Mouse (Mus musculus) limb, embryonic 10.5 days (tissue): ENCODE measurements around the gene Fam69a. TPM values are rescaled to one million over a fixed set of nuclear protein-coding genes. Genes with fewer than 3 reads are reported as not detected.
"Not testable (repeated sequence)": the region's sequence is repeated elsewhere in the genome, so short reads cannot be mapped to it uniquely, and the experiment has no call there.

Source experiments
- DNase-seq: peaks from one replicate; pipeline ENCODE4 v3.0.0-alpha.2; 2017; ENCODE audit warnings: low spot score
- H3K27ac ChIP-seq: fragments of 300-500 bp; sonication (generic); 2 replicates; pipeline ENCODE4 v1.5.1; 2016; ENCODE audit warnings: mild to moderate bottlenecking
- H3K27me3 ChIP-seq: fragments of 300-500 bp; sonication (generic); 2 replicates; pipeline ENCODE4 v1.6.1; 2016; ENCODE audit warnings: low read depth, mild to moderate bottlenecking; ENCODE audit not compliant: poor library complexity, severe bottlenecking
- H3K36me3 ChIP-seq: fragments of 300-500 bp; sonication (generic); 2 replicates; pipeline ENCODE4 v1.6.1; 2016; ENCODE audit warnings: mild to moderate bottlenecking, moderate library complexity
- H3K4me1 ChIP-seq: fragments of 300-500 bp; sonication (generic); 2 replicates; pipeline ENCODE4 v1.6.1; 2016
- H3K4me3 ChIP-seq: fragments of 300-500 bp; sonication (generic); 2 replicates; pipeline ENCODE4 v1.5.1; 2016; ENCODE audit warnings: mild to moderate bottlenecking, moderate library complexity
- H3K9me3 ChIP-seq: fragments of 300-500 bp; sonication (generic); replicated peaks from 2 replicates; pipeline ENCODE4 v1.6.1; 2016; ENCODE audit warnings: mild to moderate bottlenecking
- WGBS: fragments of 180-500 bp; shearing (Covaris S2); methylation state at CpG from one replicate; pipeline ENCODE4 v1.1.7; 2016; 5-methylcytosine and 5-hydroxymethylcytosine counted together
- polyA plus RNA-seq: library from polyadenylated mRNA; unstranded; fragments of >200 nt; fragmentation: Nextera tagmentation; extraction: Ambion mirVana; gene quantifications from 2 replicates; pipeline ENCODE4 v1.2.1, GENCODE M21; 2016

Gene Fam69a
- polyA plus RNA-seq, 1 experiment from 2014 or later = 15.8 TPM

GRCm38 (mm10) chr5:107904325-107904724, 82.6 kb downstream of the Fam69a start:
- WGBS = 85% methylated on average over 3 of the region's 3 CpGs

GRCm38 (mm10) chr5:107901014-107901615, 85.8 kb downstream of the Fam69a start:
- Histone ChIP-seq H3K27me3 (no peaks in the 10 kb centered on the region), H3K9me3 (no peaks in the 10 kb centered on the region), H3K4me3 (peak overlapping the region; percentile 100), H3K36me3 (peaks cover 42% of the 10 kb centered on the region), H3K4me1 (peaks cover 6% of the 10 kb centered on the region), H3K27ac (peak overlapping the region; percentile 99)
- WGBS = under 1% methylated on average over 23 of the region's 23 CpGs
- DNase-seq = no peak

More at GRCm38 (mm10) chr5:107904325-107904724, 82.6 kb downstream of the Fam69a start:
- peaks cover 74% of the 10 kb centered on the region for H3K36me3 ChIP-seq
- peaks cover 6% of the 10 kb centered on the region for H3K4me1 ChIP-seq
- no peak overlapping the region for H3K27ac ChIP-seq
- no peaks in the 10 kb centered on the region for H3K27me3 ChIP-seq
- H3K4me3 ChIP-seq = no peak overlapping the region
- no peaks in the 10 kb centered on the region for H3K9me3 ChIP-seq
- no peak for DNase-seq

DNA sequence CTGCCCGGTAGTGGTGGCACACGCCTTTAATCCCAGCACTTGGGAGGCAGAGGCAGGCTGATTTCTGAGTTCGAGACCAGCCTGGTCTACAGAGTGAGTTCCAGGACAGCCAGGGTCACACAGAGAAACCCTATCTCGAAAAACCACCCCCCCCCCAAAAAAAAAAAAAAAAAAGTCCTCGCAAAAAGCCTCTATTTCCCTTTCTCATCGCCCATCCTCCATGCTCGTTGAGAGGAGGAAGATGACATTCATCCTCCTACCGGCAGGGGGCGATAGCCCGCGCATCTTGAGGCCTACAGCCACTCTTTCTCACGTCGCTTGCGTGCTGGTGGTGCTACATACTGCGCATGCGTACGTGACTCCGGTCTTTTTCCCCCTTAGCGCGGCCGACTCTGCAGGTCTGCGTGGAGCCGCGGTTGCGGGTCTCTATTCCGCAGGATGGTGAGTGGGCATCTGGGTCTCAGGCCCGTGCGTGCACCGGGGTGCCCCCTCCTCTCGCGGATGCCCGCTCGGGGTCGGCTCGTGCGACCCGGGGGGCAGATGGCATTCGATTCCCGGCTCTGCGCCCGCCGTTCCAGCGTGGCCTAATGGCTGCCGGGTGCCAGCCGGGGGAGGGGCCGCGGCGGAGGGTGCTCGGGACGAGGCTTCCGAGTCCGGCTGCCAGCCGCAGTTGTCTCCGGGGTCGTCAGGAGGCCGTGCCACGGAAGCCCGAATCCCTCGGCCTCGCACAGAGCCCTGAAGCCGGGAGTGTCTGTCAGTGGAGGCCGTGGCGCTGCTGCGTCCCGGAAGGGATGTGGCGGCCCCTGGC, 86.5 kb downstream of the Fam69a start, which contains the start of gene Rpl5:
Gene Rpl5 (plus strand): TSS at position 297 of the 808 bp plus-strand sequence.
- 4% methylated on average over 66 of the region's 66 CpGs for WGBS
- Histone ChIP-seq H3K27ac (peak within 1 kb of the TSS; percentile 99), H3K27me3 (no peaks in the 10 kb centered on the region)

DNA sequence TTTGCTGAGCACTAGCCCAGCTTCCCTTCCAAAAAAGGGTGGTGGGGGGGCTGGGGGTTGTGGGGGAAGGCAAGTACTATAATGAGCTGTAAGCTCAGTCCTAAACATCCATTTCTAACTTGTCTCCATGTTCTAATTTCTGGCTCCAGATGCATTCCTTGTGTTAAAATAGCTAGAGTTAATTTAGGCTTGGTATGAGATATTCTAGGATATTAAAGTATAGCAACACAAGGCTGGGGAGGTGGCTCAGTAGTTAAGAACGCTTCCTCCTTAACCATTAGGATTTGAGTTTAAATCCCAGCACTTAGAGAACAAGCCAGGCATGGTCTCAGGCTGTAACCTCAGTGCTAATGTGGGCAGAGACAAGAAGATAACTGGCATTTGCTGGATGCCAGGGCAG, 90.6 kb downstream of the Fam69a start:
- no peaks in the 10 kb centered on the region for H3K36me3 ChIP-seq
- no peaks in the 10 kb centered on the region for H3K4me1 ChIP-seq
- no peak for DNase-seq
- H3K27me3 ChIP-seq = no peaks in the 10 kb centered on the region
- H3K4me3 ChIP-seq = no peak overlapping the region
- no peaks in the 10 kb centered on the region for H3K9me3 ChIP-seq
- WGBS = 76% methylated on average over 1 of the region's 1 CpGs
- H3K27ac ChIP-seq = no peak overlapping the region

More for the DNA sequence above, 86.5 kb downstream of the Fam69a start, which contains the start of gene Rpl5:
- Histone ChIP-seq H3K36me3 (peaks cover 35% of the 10 kb centered on the region), H3K9me3 (no peaks in the 10 kb centered on the region), H3K4me3 (peak within 1 kb of the TSS; percentile 100), H3K4me1 (peaks cover 6% of the 10 kb centered on the region)
- peak; percentile 97 for DNase-seq

DNA sequence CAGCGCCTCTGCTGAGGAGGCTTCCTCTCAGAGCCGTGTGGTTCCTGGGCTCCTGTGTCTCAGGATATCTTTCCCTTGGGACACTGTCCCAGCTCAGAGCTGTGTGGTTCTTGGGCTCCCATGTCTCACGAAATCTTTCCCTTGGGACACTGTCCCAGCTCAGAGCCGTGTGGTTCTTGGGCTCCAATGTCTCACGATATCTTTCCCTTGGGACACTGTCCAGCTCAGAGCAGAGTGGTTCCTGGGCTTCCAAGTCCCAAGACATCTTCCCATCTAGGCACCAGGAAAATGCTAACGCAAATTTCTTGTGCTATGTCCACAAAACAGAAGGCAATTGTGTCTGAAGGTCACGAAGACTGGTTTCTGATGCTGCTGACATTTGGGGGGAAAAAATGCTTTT, 92.2 kb downstream of the Fam69a start:
- no peaks in the 10 kb centered on the region for H3K36me3 ChIP-seq
- no peak overlapping the region for H3K4me3 ChIP-seq
- no peaks in the 10 kb centered on the region for H3K4me1 ChIP-seq
- no peak for DNase-seq
- 75% methylated on average over 7 of the region's 7 CpGs for WGBS
- H3K27me3 ChIP-seq = no peaks in the 10 kb centered on the region
- H3K27ac ChIP-seq = no peak overlapping the region
- no peaks in the 10 kb centered on the region for H3K9me3 ChIP-seq

DNA sequence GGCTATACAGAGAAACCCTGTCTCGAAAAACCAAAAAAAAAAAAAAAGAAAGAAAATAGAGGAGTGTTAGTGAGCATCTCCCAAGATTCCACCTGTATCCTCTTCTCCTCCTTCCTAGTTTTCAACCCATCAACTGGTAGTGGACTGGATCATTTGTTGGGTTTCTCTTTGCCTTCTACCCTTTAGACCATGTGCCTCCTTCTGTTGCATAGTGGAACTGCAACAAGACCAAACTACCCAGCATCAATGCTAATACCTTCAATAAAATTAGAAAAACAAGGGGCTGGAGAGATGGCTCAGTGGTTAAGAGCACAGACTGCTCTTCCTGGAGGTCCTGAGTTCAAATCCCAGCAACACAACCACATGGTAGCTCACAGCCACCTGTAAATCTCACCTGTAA, 95.4 kb downstream of the Fam69a start:
- H3K4me3 ChIP-seq, H3K27ac ChIP-seq, H3K27me3 ChIP-seq, DNase-seq, H3K9me3 ChIP-seq, H3K36me3 ChIP-seq, H3K4me1 ChIP-seq: not testable (repeated sequence)
- WGBS = 67% methylated on average over 1 of the region's 1 CpGs

GRCm38 (mm10) chr5:107889994-107890888, 96.6 kb downstream of the Fam69a start:
- no peak overlapping the region for H3K27ac ChIP-seq
- WGBS = 62% methylated on average over 9 of the region's 9 CpGs
- no peaks in the 10 kb centered on the region for H3K9me3 ChIP-seq
- H3K36me3 ChIP-seq = no peaks in the 10 kb centered on the region
- H3K4me1 ChIP-seq = no peaks in the 10 kb centered on the region
- no peak for DNase-seq
- H3K4me3 ChIP-seq = no peak overlapping the region
- H3K27me3 ChIP-seq = no peaks in the 10 kb centered on the region

DNA sequence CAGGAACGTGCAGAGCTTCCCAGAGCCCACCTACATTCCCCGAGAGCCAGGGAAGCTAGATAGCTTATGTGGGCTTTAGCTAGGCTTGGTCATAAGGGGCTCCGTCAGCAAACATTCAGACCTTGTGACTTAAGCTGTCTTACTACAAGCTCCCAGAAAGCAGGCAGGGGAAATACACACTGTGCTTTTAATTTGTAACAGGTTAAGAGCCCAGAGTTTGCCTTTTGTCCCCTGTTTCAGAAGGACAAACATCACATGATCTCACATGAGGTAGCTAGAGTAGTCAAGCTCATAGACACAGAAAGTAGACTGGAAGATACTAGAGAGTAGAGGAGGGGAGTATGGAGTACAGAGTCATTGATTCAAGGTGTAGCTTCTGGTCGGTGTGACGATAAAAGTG, 106.2 kb downstream of the Fam69a start:
- Histone ChIP-seq H3K36me3 (no peaks in the 10 kb centered on the region), H3K4me1 (no peaks in the 10 kb centered on the region), H3K4me3 (no peak overlapping the region), H3K27ac (no peak overlapping the region), H3K9me3 (no peaks in the 10 kb centered on the region), H3K27me3 (no peaks in the 10 kb centered on the region)
- no peak for DNase-seq
- 85% methylated on average over 5 of the region's 5 CpGs for WGBS

- H3K36me3 ChIP-seq = no peaks in the 10 kb centered on the region
- no peaks in the 10 kb centered on the region for H3K27me3 ChIP-seq
- no peak overlapping the region for H3K4me3 ChIP-seq
- WGBS = 86% methylated on average over 1 of the region's 1 CpGs
- no peak for DNase-seq
- no peaks in the 10 kb centered on the region; the same call in 1 of the 2 replicates for H3K4me1 ChIP-seq
- H3K9me3 ChIP-seq = no peaks in the 10 kb centered on the region
- H3K27ac ChIP-seq = no peak overlapping the region
These were observed 109.8 kb downstream of the Fam69a start for GRCm38 (mm10) chr5:107877053-107877452.

DNA sequence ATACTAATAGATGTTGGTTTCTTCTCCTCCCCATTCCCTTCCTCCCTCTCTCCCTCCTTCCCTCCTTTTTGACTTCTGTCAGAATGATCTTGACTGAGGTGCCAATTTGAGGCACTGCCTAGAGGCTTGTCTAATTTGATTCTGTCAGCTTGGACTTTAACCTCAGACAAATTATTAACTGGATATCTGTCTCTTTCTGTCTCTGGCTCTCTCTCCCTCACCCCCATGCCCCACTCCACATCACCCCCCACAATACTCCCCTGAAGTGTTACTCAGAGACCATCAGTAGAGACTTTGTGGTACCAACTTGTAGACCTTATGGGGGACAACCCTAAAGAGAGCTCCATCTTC, 111.6 kb downstream of the Fam69a start:
- no peaks in the 10 kb centered on the region; the same call in 1 of the 2 replicates for H3K4me1 ChIP-seq
- H3K27me3 ChIP-seq = peaks cover 4% of the 10 kb centered on the region
- no peaks in the 10 kb centered on the region for H3K36me3 ChIP-seq
- no peak overlapping the region for H3K4me3 ChIP-seq
- no peak for DNase-seq
- no peak overlapping the region for H3K27ac ChIP-seq
- H3K9me3 ChIP-seq = no peaks in the 10 kb centered on the region

DNA sequence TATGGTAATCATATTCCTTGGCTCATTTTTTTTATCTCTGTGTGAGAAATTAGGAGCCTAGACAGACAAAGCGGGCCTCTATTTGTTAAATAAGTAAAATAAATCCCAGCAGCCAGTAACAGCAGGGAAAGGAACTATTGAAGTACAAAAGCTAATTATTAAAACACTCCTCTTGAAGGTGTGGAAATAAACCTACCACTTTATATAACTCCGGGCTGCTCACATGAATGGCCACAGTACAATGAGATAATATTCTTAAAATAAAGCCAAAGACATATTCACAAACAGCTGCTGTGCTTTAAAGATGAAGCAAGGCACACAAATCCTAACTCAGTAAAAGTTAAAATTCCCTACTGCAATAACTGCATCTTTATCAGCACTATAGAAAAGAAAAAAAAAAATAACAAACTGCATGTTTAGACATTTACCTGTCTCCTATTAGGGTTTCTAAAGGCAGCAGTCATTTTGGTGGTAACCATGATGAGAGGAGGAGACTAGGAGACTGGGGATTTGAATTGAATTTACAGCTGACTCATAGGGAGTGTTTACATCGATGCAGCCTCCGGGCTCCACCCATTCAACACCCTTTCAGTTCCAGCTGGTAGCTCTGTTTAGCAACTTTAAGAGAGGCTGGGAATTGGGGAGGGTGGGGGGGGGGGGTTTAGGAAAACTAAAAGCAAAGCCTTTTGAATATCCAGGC, 112.2 kb downstream of the Fam69a start, which contains the start of gene Evi5:
Gene Evi5 (minus strand): TSS at position 547 of the 700 bp plus-strand sequence.
- Histone ChIP-seq H3K27ac (no peak within 1 kb of the TSS), H3K36me3 (no peaks in the 10 kb centered on the region), H3K4me3 (no peak within 1 kb of the TSS), H3K4me1 (no peaks in the 10 kb centered on the region; the same call in 1 of the 2 replicates), H3K9me3 (no peaks in the 10 kb centered on the region), H3K27me3 (peaks cover 4% of the 10 kb centered on the region)
- WGBS = 48% methylated on average over 4 of the region's 4 CpGs
- DNase-seq = no peak

DNA sequence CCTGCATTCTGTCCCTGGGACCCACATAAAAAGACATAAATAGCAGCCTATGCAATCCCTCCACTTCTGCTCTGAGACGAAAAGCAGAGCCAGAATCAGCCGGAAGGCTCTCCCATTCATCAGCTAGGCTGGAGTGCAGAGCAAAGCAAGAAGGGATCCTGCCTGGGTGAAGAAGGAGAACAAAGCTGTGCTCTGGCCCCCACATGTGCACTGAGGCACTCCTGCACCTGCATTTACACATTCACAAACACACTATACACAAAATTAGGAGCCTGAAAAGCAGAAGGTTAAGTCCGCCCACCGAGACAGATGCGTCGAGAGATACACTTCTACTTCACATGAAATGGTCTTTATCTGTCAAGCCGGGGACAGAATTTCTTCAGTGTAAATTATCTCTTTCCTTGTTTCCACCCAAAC, 113.0 kb downstream of the Fam69a start:
- no peaks in the 10 kb centered on the region for H3K9me3 ChIP-seq
- 61% methylated on average over 7 of the region's 7 CpGs for WGBS
- H3K36me3 ChIP-seq = no peaks in the 10 kb centered on the region
- DNase-seq = no peak
- H3K4me1 ChIP-seq = no peaks in the 10 kb centered on the region; the same call in 1 of the 2 replicates
- H3K27me3 ChIP-seq = peaks cover 4% of the 10 kb centered on the region
- no peak overlapping the region for H3K4me3 ChIP-seq
- H3K27ac ChIP-seq = no peak overlapping the region
